Mouse (Mus musculus): Measurements from ENCODE around the gene Tuba1b. TPM values are rescaled to one million over a fixed set of nuclear protein-coding genes. Genes with fewer than 3 reads are reported as not detected.
"Not testable (repeated sequence)": the region's sequence is repeated elsewhere in the genome, so short reads cannot be mapped to it uniquely, and the experiment has no call there.

The Tuba1b gene
- polyA plus RNA-seq, 1 experiment from 2014 or later = 1,374 TPM

- Histone ChIP-seq H3K27me3 (no peaks in the 10 kb centered on the region), H3K4me3 (peak overlapping the region; percentile 83), H3K27ac (peak overlapping the region; percentile 76), H3K4me1 (peaks cover 16% of the 10 kb centered on the region), H3K4me2 (peak overlapping the region; percentile 55), H3K36me3 (peaks cover 9% of the 10 kb centered on the region; the same call in 1 of the 2 replicates), H3K9me3 (no peaks in the 10 kb centered on the region), H3K9ac (peak overlapping the region; percentile 39)
- no peak for ATAC-seq (ENCODE audit: insufficient number of reproducible peaks, low FRiP score, low TSS enrichment, low read depth)
- WGBS = 19% methylated on average over 5 of the region's 5 CpGs
These were observed 17.7 kb upstream of the Tuba1b start for GRCm38 (mm10) chr15:98952063-98952455.

GRCm38 (mm10) chr15:98951122-98952062, 17.0 kb upstream of the Tuba1b start:
- not testable (repeated sequence) for H3K27me3 ChIP-seq; H3K9ac ChIP-seq; H3K36me3 ChIP-seq; ATAC-seq (ENCODE audit: insufficient number of reproducible peaks, low FRiP score, low TSS enrichment, low read depth); H3K9me3 ChIP-seq
- H3K4me2 ChIP-seq = peak overlapping the region; percentile 55
- peak overlapping the region; percentile 76; the same call in 1 of the 2 replicates for H3K27ac ChIP-seq
- WGBS = 83% methylated on average over 11 of the region's 15 CpGs
- H3K4me1 ChIP-seq = peaks cover 16% of the 10 kb centered on the region
- peak overlapping the region; percentile 83 for H3K4me3 ChIP-seq

DNA sequence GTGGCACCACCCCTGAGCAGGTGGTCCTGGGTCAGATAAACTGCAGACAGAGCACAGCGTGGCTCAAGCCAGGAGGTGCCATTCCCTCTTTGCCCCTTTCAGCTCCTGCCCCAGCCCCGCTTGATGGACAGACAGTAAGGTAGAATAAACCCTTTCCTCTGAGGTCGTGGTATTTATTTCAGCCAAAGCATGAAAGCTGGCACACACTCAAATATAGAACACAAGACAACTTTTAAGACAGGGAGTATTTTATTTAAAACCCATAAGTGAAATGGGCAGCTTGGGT, 15.2 kb upstream of the Tuba1b start:
- H3K4me2 ChIP-seq = no peak overlapping the region
- 75% methylated on average over 3 of the region's 3 CpGs for WGBS
- ATAC-seq (ENCODE audit: insufficient number of reproducible peaks, low FRiP score, low TSS enrichment, low read depth) = no peak
- H3K36me3 ChIP-seq = peaks cover 9% of the 10 kb centered on the region; the same call in 1 of the 2 replicates
- H3K4me3 ChIP-seq = no peak overlapping the region
- no peaks in the 10 kb centered on the region for H3K9me3 ChIP-seq
- peaks cover 11% of the 10 kb centered on the region for H3K4me1 ChIP-seq
- no peaks in the 10 kb centered on the region for H3K27me3 ChIP-seq
- H3K9ac ChIP-seq = no peak overlapping the region
- H3K27ac ChIP-seq = no peak overlapping the region

DNA sequence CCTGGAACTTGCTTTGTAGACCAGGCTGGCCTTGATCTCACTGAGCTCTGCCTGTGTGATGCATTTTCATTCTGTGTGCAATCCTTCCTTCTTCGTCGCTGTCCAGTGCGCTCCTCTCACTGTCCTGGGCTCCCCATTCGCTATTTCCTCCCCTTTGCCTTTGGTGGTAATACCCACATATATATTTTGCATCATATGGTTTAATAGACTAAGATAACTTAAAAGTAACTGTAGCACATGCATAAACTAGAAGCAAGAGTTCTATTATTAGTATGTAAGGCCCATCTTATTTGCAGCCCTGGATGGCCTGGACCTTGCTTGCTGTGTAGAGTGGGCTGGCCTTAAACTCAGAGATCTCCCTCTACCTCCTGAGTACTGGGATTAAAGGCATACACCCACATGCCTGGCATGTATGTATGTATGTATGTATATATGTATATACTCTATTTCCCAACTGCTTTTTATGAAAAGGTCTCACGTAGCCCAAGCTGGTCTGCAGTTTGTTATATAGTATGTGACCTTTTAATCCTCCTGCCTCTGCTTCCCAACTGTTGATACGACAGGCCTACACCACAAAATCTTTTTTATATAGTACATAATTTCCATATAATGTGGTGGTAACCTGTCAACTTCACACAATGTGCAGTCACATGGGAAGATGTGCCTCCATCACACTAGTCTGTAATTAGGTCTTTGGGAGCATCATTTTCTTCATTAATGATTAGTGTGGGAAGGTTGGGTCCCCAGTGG, 14.7 kb upstream of the Tuba1b start:
- Histone ChIP-seq H3K27me3 (no peaks in the 10 kb centered on the region), H3K4me2 (no peak overlapping the region), H3K9ac (no peak overlapping the region), H3K4me1 (peaks cover 9% of the 10 kb centered on the region; the same call in 1 of the 2 replicates), H3K36me3 (peaks cover 9% of the 10 kb centered on the region; the same call in 1 of the 2 replicates), H3K9me3 (no peaks in the 10 kb centered on the region), H3K4me3 (no peak overlapping the region), H3K27ac (no peak overlapping the region)
- no peak for ATAC-seq (ENCODE audit: insufficient number of reproducible peaks, low FRiP score, low TSS enrichment, low read depth)
- WGBS = 70% methylated on average over 6 of the region's 6 CpGs

GRCm38 (mm10) chr15:98948382-98948781, 14.0 kb upstream of the Tuba1b start:
- no peaks in the 10 kb centered on the region for H3K27me3 ChIP-seq
- H3K27ac ChIP-seq = no peak overlapping the region
- no peak for ATAC-seq (ENCODE audit: insufficient number of reproducible peaks, low FRiP score, low TSS enrichment, low read depth)
- H3K9me3 ChIP-seq = no peaks in the 10 kb centered on the region
- no peak overlapping the region for H3K4me3 ChIP-seq
- no peak overlapping the region for H3K4me2 ChIP-seq
- H3K36me3 ChIP-seq = peaks cover 9% of the 10 kb centered on the region; the same call in 1 of the 2 replicates
- peaks cover 7% of the 10 kb centered on the region; the same call in 1 of the 2 replicates for H3K4me1 ChIP-seq
- H3K9ac ChIP-seq = no peak overlapping the region

DNA sequence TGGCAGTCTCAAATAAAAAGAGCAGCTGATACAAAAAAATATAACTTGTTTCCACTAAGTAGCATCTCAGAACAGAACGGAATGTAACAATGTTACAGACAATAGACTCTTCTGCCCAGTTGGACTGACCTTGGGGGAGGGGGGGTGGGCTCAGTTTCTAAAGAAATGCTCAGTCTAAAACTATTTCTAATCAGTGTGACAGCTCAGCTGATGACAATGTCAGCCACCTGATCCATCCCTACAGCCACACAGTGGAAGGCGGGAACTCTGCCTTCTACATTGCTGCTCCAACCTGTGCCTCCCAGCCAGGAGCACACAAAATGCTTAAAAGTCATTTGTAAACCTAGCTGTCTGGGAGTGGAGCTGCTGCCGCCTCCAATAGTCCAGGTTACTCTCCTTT, 13.5 kb upstream of the Tuba1b start:
- 47% methylated on average over 3 of the region's 3 CpGs for WGBS
- no peak for ATAC-seq (ENCODE audit: insufficient number of reproducible peaks, low FRiP score, low TSS enrichment, low read depth)
- Histone ChIP-seq H3K27me3 (no peaks in the 10 kb centered on the region), H3K9ac (no peak overlapping the region), H3K27ac (no peak overlapping the region), H3K36me3 (peaks cover 9% of the 10 kb centered on the region; the same call in 1 of the 2 replicates), H3K9me3 (no peaks in the 10 kb centered on the region), H3K4me3 (no peak overlapping the region), H3K4me2 (no peak overlapping the region), H3K4me1 (peaks cover 7% of the 10 kb centered on the region; the same call in 1 of the 2 replicates)

GRCm38 (mm10) chr15:98943133-98943532, 8.8 kb upstream of the Tuba1b start:
- no peak overlapping the region for H3K4me2 ChIP-seq
- no peaks in the 10 kb centered on the region for H3K9me3 ChIP-seq
- no peaks in the 10 kb centered on the region for H3K4me1 ChIP-seq
- no peaks in the 10 kb centered on the region for H3K36me3 ChIP-seq
- no peak overlapping the region for H3K9ac ChIP-seq
- no peak overlapping the region for H3K27ac ChIP-seq
- no peak for ATAC-seq (ENCODE audit: insufficient number of reproducible peaks, low FRiP score, low TSS enrichment, low read depth)
- H3K27me3 ChIP-seq = no peaks in the 10 kb centered on the region
- 61% methylated on average over 4 of the region's 4 CpGs for WGBS
- H3K4me3 ChIP-seq = no peak overlapping the region

- Histone ChIP-seq H3K9me3 (no peaks in the 10 kb centered on the region), H3K27me3 (no peaks in the 10 kb centered on the region), H3K9ac (no peak overlapping the region), H3K4me2 (no peak overlapping the region), H3K27ac (no peak overlapping the region), H3K4me3 (no peak overlapping the region), H3K4me1 (no peaks in the 10 kb centered on the region), H3K36me3 (no peaks in the 10 kb centered on the region)
- ATAC-seq (ENCODE audit: insufficient number of reproducible peaks, low FRiP score, low TSS enrichment, low read depth) = no peak
- WGBS = 87% methylated on average over 4 of the region's 4 CpGs
These were observed 7.7 kb upstream of the Tuba1b start for GRCm38 (mm10) chr15:98942081-98942480.

GRCm38 (mm10) chr15:98941539-98941938, 7.2 kb upstream of the Tuba1b start:
- Histone ChIP-seq H3K36me3 (no peaks in the 10 kb centered on the region), H3K27ac (no peak overlapping the region), H3K9ac (no peak overlapping the region), H3K4me1 (no peaks in the 10 kb centered on the region), H3K9me3 (no peaks in the 10 kb centered on the region), H3K4me2 (no peak overlapping the region), H3K27me3 (no peaks in the 10 kb centered on the region), H3K4me3 (no peak overlapping the region)
- WGBS = 76% methylated on average over 2 of the region's 2 CpGs
- no peak for ATAC-seq (ENCODE audit: insufficient number of reproducible peaks, low FRiP score, low TSS enrichment, low read depth)

GRCm38 (mm10) chr15:98940816-98941215, 6.5 kb upstream of the Tuba1b start:
- no peak overlapping the region for H3K9ac ChIP-seq
- no peaks in the 10 kb centered on the region for H3K27me3 ChIP-seq
- no peaks in the 10 kb centered on the region for H3K36me3 ChIP-seq
- no peak overlapping the region for H3K4me2 ChIP-seq
- ATAC-seq (ENCODE audit: insufficient number of reproducible peaks, low FRiP score, low TSS enrichment, low read depth) = no peak
- H3K27ac ChIP-seq = no peak overlapping the region
- no peak overlapping the region for H3K4me3 ChIP-seq
- no peaks in the 10 kb centered on the region for H3K9me3 ChIP-seq
- H3K4me1 ChIP-seq = peaks cover 4% of the 10 kb centered on the region
- 65% methylated on average over 10 of the region's 10 CpGs for WGBS

DNA sequence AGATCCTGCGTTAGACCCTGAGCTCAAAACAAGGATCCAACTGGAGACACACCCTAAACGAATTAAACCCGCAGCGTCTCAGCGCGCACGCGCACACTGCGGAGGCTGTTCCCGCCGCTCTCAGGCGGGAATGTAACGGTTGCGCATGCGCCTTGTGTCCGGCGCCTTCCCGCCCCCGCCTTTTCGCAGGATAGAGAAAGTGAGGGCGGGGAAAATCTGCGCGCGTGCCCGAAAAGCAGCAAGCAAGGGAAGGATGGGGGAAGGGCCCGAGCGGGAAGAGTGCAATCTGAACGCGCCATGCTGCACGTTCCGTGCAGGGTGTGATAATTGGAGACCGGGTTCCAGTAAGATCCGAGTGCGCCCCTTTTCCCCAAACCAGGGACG, 540 bp downstream of the Tuba1b start:
- peak overlapping the region; percentile 63 for H3K4me3 ChIP-seq
- peak overlapping the region; percentile 68 for H3K4me2 ChIP-seq
- H3K27me3 ChIP-seq = no peaks in the 10 kb centered on the region
- peak; percentile 84 for ATAC-seq (ENCODE audit: insufficient number of reproducible peaks, low FRiP score, low TSS enrichment, low read depth)
- WGBS = under 1% methylated on average over 35 of the region's 35 CpGs
- H3K9me3 ChIP-seq = no peaks in the 10 kb centered on the region
- H3K27ac ChIP-seq = peak overlapping the region; percentile 98
- peak overlapping the region; percentile 80 for H3K9ac ChIP-seq
- peaks cover 23% of the 10 kb centered on the region for H3K4me1 ChIP-seq
- H3K36me3 ChIP-seq = peaks cover 10% of the 10 kb centered on the region

Measured in limb, embryonic 15.5 days (tissue).